In genomic region chr2:160356132-160356531, GRCm38 (mm10) we compare ENCODE assay signal across 12 mouse cellular contexts. TPM values are rescaled to one million over a fixed set of nuclear protein-coding genes. Genes with fewer than 3 reads are reported as not detected.
DNase-seq lines count a peak whose midpoint lies in the region; ATAC-seq and TF ChIP-seq lines count a peak whose summit lies in the region.
"Had no signal": no experiment of that assay in that cellular context is flagged by ENCODE, and none has a peak within 500 bp of the region (broad histone marks: within the 10 kb centered on the region; RNA-seq: fewer than 3 reads in every experiment).

No protein-coding gene starts in this region.

- no peak for DNase-seq in heart, postnatal 0 days (ENCODE audit: low spot score)
- DNase-seq in lung, embryonic 14.5 days = peak; percentile 54
- no peak for DNase-seq in lung, postnatal 25 days (ENCODE audit: low spot score)
- DNase-seq in embryo, embryonic 11 days = peak; percentile 46
- DNase-seq in thymus, postnatal 14 days = peak; percentile 59
- no peak for DNase-seq in frontal cortex, adult 2 months (ENCODE audit: extremely low spot score in 1 of 2, low spot score in 1 of 2)
- no peak for DNase-seq in cerebellum, adult 11 months

- 46% methylated on average over 5 of the region's 5 CpGs for WGBS in heart, postnatal 0 days
- WGBS in heart, embryonic 11.5 days (ENCODE audit: insufficient replicate concordance) = 53% methylated on average over 5 of the region's 5 CpGs
- WGBS in lung, embryonic 14.5 days = 32% methylated on average over 5 of the region's 5 CpGs

- no peak overlapping the region for H3K4me3 ChIP-seq in heart, postnatal 0 days (ENCODE audit: low read depth, low read length)
- H3K4me3 ChIP-seq in heart, embryonic 11.5 days (ENCODE audit: low read depth, low read length) = no peak overlapping the region
- no peak overlapping the region for H3K4me3 ChIP-seq in lung, embryonic 14.5 days (ENCODE audit: low read depth, low read length)
- H3K4me3 ChIP-seq: embryonic facial prominence, embryonic 15.5 days had no signal

- TF ChIP-seq EP300 in heart, postnatal 0 days (IDR thresholded peaks at IDR 0.05; ENCODE audit: low read depth) = no peak

- no peak overlapping the region for H3K9ac ChIP-seq in heart, postnatal 0 days (replicated peaks; ENCODE audit: low read depth, low read length)
- H3K9ac ChIP-seq in heart, embryonic 11.5 days (ENCODE audit: low read depth, low read length) = no peak overlapping the region
- no peak overlapping the region for H3K9ac ChIP-seq in lung, embryonic 14.5 days
- H3K9ac ChIP-seq: embryonic facial prominence, embryonic 15.5 days had no signal

- peak; percentile 45 for TF ChIP-seq CTCF in heart, postnatal 0 days (IDR thresholded peaks at IDR 0.05; ENCODE audit: low read depth)
- TF ChIP-seq CTCF in lung, embryonic 14.5 days (IDR thresholded peaks at IDR 0.05; ENCODE audit: low read depth) = peak; percentile 67

- no peak overlapping the region for H3K4me2 ChIP-seq in heart, postnatal 0 days (ENCODE audit: low read depth, low read length)
- no peak overlapping the region for H3K4me2 ChIP-seq in heart, embryonic 11.5 days
- H3K4me2 ChIP-seq in lung, embryonic 14.5 days = no peak overlapping the region
- H3K4me2 ChIP-seq: embryonic facial prominence, embryonic 15.5 days had no signal

- H3K27ac ChIP-seq in heart, postnatal 0 days (ENCODE audit: low read depth) = no peak overlapping the region
- H3K27ac ChIP-seq in heart, embryonic 11.5 days (ENCODE audit: low read depth, low read length) = no peak overlapping the region
- no peak overlapping the region for H3K27ac ChIP-seq in lung, embryonic 14.5 days (ENCODE audit: low read depth)
- H3K27ac ChIP-seq: embryonic facial prominence, embryonic 15.5 days had no signal

- no peak for ATAC-seq in heart, postnatal 0 days (ENCODE audit: insufficient read depth, low read depth)
- no peak for ATAC-seq in heart, embryonic 11.5 days (replicated peaks; ENCODE audit: insufficient number of reproducible peaks, low FRiP score, low TSS enrichment)
- no peak for ATAC-seq in lung, embryonic 14.5 days (ENCODE audit: insufficient read depth)
- ATAC-seq: intestine, embryonic 16.5 days had no signal

- H3K4me1 ChIP-seq in heart, postnatal 0 days (ENCODE audit: control insufficient read depth, insufficient read depth) = peaks cover 4% of the 10 kb centered on the region; the same call in 1 of the 2 replicates
- H3K4me1 ChIP-seq in heart, embryonic 11.5 days (ENCODE audit: control insufficient read depth, insufficient read depth, low read length) = peaks cover 4% of the 10 kb centered on the region
- H3K4me1 ChIP-seq in lung, embryonic 14.5 days (ENCODE audit: insufficient read depth) = 0 out of 2 replicates have a peak, but pooled peaks cover 4% of the 10 kb centered on the region

- H3K36me3 ChIP-seq in heart, postnatal 0 days (replicated peaks; ENCODE audit: control insufficient read depth, insufficient read depth, low read length) = no peaks in the 10 kb centered on the region
- no peaks in the 10 kb centered on the region for H3K36me3 ChIP-seq in heart, embryonic 11.5 days (ENCODE audit: control insufficient read depth, insufficient read depth, low read length)
- H3K36me3 ChIP-seq in lung, embryonic 14.5 days (ENCODE audit: insufficient read depth) = no peaks in the 10 kb centered on the region
- H3K36me3 ChIP-seq: embryonic facial prominence, embryonic 15.5 days had no signal

- H3K27me3 ChIP-seq in heart, postnatal 0 days (ENCODE audit: control insufficient read depth, insufficient read depth, low read length) = peaks cover 42% of the 10 kb centered on the region
- peaks cover 36% of the 10 kb centered on the region for H3K27me3 ChIP-seq in heart, embryonic 11.5 days (ENCODE audit: control insufficient read depth, insufficient read depth, low read length)
- H3K27me3 ChIP-seq in lung, embryonic 14.5 days (ENCODE audit: insufficient read depth, low read length) = peaks cover 39% of the 10 kb centered on the region

- no peaks in the 10 kb centered on the region for H3K9me3 ChIP-seq in heart, postnatal 0 days (replicated peaks; ENCODE audit: control insufficient read depth, low read length)
- H3K9me3 ChIP-seq in heart, embryonic 11.5 days (replicated peaks; ENCODE audit: control insufficient read depth, low read length) = no peaks in the 10 kb centered on the region
- no peaks in the 10 kb centered on the region for H3K9me3 ChIP-seq in lung, embryonic 14.5 days (ENCODE audit: low read depth, low read length)
- H3K9me3 ChIP-seq: embryonic facial prominence, embryonic 15.5 days had no signal

RNA-seq across cellular contexts. Expression of gene Mafb, which starts 10.7 kb away (rescaled TPM):
- total RNA-seq in heart, postnatal 0 days (2014; rRNA removed; ENCODE audit: low replicate concordance) = 3.8 and 4.8 TPM in 2 replicates
- 4.5 and 5.5 TPM in 2 replicates for polyA plus RNA-seq in heart, postnatal 0 days (2015; fragmentation: Nextera tagmentation; extraction: Ambion mirVana)
- polyA plus RNA-seq in heart, embryonic 11.5 days (2014; fragmentation: Nextera tagmentation; extraction: Ambion mirVana) = 5.3 and 5.4 TPM in 2 replicates
- polyA plus RNA-seq in lung, embryonic 14.5 days (2014; fragmentation: Nextera tagmentation; extraction: Ambion mirVana) = 2.8 and 3.4 TPM in 2 replicates
- 7.2 and 8.8 TPM in 2 replicates for polyA plus RNA-seq in frontal cortex, adult 2 months (2012; rRNA removed)
- total RNA-seq: granulocyte monocyte progenitor cell, adult 5-6 weeks had no signal

RNA-seq across cellular contexts. Expression of gene Gm826, which starts 22.2 kb away (rescaled TPM):
- 1.5 and 1.9 TPM in 2 replicates for total RNA-seq in heart, postnatal 0 days (2014; rRNA removed; ENCODE audit: low replicate concordance)
- polyA plus RNA-seq in heart, postnatal 0 days (2015; fragmentation: Nextera tagmentation; extraction: Ambion mirVana) = 8.9 and 9.3 TPM in 2 replicates
- 32.3 and 33.3 TPM in 2 replicates for polyA plus RNA-seq in heart, embryonic 11.5 days (2014; fragmentation: Nextera tagmentation; extraction: Ambion mirVana)
- 0.70 TPM in 1 of 2 replicates, not detected in the other for polyA plus RNA-seq in lung, embryonic 14.5 days (2014; fragmentation: Nextera tagmentation; extraction: Ambion mirVana)
- polyA plus RNA-seq in frontal cortex, adult 2 months (2012; rRNA removed) = 0.32 and 0.50 TPM in 2 replicates
- total RNA-seq: granulocyte monocyte progenitor cell, adult 5-6 weeks had no signal
- polyA plus RNA-seq: neural tube, embryonic 11.5 days had no signal

Comparison
In these comparisons a context has a peak if more than half of its experiments do, and no peak if none do; other contexts are left out.
1. DNase-seq: peak in lung, embryonic 14.5 days (single experiment), embryo, embryonic 11 days (single experiment) and thymus, postnatal 14 days (single experiment); none in heart, postnatal 0 days (single experiment), lung, postnatal 25 days (single experiment), frontal cortex, adult 2 months (0 of 2) and cerebellum, adult 11 months (single experiment).